Mouse (Mus musculus): ENCODE data around the gene Dnajc5g. TPM values are rescaled to one million over a fixed set of nuclear protein-coding genes. Genes with fewer than 3 reads are reported as not detected.

Gene Dnajc5g
- total and polyA plus RNA-seq, 2 experiments from 2014 or later, result not detected

DNA sequence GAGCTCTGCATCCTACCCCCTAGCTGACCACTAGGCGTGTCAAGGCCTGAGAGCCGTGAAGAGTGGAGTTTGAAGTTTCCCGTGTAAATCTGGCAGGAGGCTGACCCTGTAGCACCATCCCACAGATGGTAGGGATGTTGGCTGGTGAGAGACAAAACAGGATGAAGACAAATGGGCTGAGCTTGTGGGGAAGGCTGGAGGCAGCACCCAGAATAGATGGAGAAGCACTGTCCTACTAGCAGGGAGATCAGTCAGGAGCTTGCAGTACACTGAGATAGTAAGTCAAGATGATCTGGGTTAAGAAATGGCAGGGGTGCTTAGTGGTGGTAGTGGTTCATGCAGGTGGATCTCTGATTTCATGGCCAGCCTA, 25.3 kb upstream of the Dnajc5g start:
- no peaks in the 10 kb centered on the region for H3K27me3 ChIP-seq (ENCODE audit: insufficient read depth, low read length)
- ATAC-seq (no peak), DNase-seq (ENCODE audit: low spot score) (no peak)
- no peaks in the 10 kb centered on the region for H3K9me3 ChIP-seq (ENCODE audit: low read length)
- H3K4me1 ChIP-seq (ENCODE audit: insufficient read depth, low read length), result no peaks in the 10 kb centered on the region
- H3K9ac ChIP-seq (replicated peaks; ENCODE audit: low read length), result no peak overlapping the region
- H3K27ac ChIP-seq, result no peak overlapping the region
- 63% methylated on average over 3 of the region's 3 CpGs for WGBS
- H3K36me3 ChIP-seq (ENCODE audit: insufficient read depth, low read length), result peaks cover 31% of the 10 kb centered on the region
- TF ChIP-seq CTCF (IDR thresholded peaks at IDR 0.05; ENCODE audit: low read depth), result 0 out of 2 replicates have a peak, but pooled peaks have one; percentile 5
- H3K4me2 ChIP-seq (ENCODE audit: low read depth, low read length), result no peak overlapping the region
- no peak overlapping the region for H3K4me3 ChIP-seq (ENCODE audit: low read length)

DNA sequence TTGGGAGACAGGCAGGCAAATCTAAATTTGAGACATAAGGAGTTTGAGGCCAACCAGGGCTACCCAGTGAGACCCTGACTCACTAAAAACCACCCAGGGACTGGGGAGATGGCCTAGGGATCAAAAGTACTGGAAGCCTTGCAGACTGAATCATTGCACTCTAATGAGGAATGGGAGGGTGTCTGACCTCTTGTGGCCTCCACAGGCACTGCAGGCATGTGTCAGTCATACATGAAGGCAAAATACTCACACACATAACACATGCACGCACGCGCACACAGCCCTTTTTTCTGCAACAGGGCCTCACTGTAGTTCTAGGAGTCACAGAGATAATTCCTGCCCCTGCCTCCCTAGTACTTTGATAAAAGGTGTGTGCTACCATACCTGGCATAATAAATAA, 24.7 kb upstream of the Dnajc5g start:
- 85% methylated on average over 3 of the region's 3 CpGs for WGBS
- Histone ChIP-seq H3K27me3 (ENCODE audit: insufficient read depth, low read length) (no peaks in the 10 kb centered on the region), H3K27ac (no peak overlapping the region), H3K9me3 (ENCODE audit: low read length) (no peaks in the 10 kb centered on the region), H3K4me1 (ENCODE audit: insufficient read depth, low read length) (no peaks in the 10 kb centered on the region), H3K9ac (replicated peaks; ENCODE audit: low read length) (no peak overlapping the region), H3K4me3 (ENCODE audit: low read length) (no peak overlapping the region), H3K36me3 (ENCODE audit: insufficient read depth, low read length) (peaks cover 26% of the 10 kb centered on the region), H3K4me2 (ENCODE audit: low read depth, low read length) (no peak overlapping the region)
- DNase-seq (ENCODE audit: low spot score), result peak; percentile 58
- no peak for ATAC-seq
- peak; percentile 79 for TF ChIP-seq CTCF (IDR thresholded peaks at IDR 0.05; ENCODE audit: low read depth)

DNA sequence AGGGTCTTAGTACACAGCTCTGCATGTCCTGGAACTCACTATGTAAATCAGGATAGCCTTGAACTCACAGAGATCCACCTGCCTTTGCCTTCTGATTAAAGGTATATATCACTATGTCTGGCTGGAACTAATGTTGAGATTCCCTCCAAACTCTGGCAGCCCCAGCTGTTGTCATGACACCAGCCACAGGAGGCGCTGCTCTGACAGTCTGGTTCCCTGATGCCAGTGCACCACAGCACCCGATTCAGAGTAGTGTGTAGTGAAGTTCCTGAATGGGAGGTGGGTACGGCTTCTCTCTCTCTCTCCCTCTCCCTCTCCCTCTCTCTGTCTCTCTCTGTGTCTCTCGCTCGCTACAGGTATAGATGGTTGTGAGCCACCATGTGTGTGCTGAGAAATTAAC, 23.7 kb upstream of the Dnajc5g start:
- no peaks in the 10 kb centered on the region for H3K27me3 ChIP-seq (ENCODE audit: insufficient read depth, low read length)
- no peak overlapping the region for H3K9ac ChIP-seq (replicated peaks; ENCODE audit: low read length)
- H3K9me3 ChIP-seq (ENCODE audit: low read length), result no peaks in the 10 kb centered on the region
- WGBS, result 12% methylated on average over 5 of the region's 5 CpGs
- H3K4me3 ChIP-seq (ENCODE audit: low read length), result no peak overlapping the region
- H3K36me3 ChIP-seq (ENCODE audit: insufficient read depth, low read length), result peaks cover 17% of the 10 kb centered on the region
- no peaks in the 10 kb centered on the region for H3K4me1 ChIP-seq (ENCODE audit: insufficient read depth, low read length)
- TF ChIP-seq CTCF (IDR thresholded peaks at IDR 0.05; ENCODE audit: low read depth), result peak; percentile 81
- peak; percentile 76 for DNase-seq (ENCODE audit: low spot score)
- no peak overlapping the region for H3K4me2 ChIP-seq (ENCODE audit: low read depth, low read length)
- ATAC-seq, result peak; percentile 68
- no peak overlapping the region for H3K27ac ChIP-seq

DNA sequence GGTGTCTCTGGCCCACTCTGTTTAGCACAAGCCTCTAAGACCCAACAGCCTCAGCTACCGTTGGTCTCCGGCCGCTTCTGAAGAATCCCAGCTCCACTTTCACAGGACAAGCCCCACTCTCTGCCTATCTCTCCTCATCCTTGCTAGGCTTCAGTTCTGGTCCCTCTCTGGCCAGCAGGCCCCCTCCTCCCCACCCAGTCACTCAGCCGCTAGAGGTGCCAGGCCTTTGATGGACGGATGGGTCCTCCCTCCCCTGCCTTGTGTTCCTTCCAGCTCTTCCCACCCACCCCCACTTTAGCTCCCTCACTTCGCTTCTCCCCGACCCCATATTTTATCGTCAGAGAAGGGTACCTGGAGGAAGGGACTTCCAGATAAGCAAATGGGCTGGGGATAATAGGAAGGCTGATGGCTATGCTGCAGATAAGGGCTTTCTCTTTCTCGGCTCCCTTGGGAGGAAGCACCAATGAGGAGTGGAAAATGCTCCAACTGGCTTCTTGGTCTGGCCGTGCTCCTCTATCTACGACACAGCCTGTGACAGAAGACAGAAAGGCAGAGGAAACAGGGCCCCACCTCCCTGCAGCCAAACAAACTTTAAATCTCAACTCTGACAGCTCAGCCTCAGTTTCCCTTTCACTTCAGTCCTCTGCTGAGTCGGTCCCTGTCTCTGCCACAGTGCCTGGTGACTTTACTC, 23.0 kb upstream of the Dnajc5g start:
- TF ChIP-seq CTCF (IDR thresholded peaks at IDR 0.05; ENCODE audit: low read depth), result no peak
- Histone ChIP-seq H3K4me1 (ENCODE audit: insufficient read depth, low read length) (no peaks in the 10 kb centered on the region), H3K4me3 (ENCODE audit: low read length) (no peak overlapping the region), H3K36me3 (ENCODE audit: insufficient read depth, low read length) (peaks cover 11% of the 10 kb centered on the region), H3K9me3 (ENCODE audit: low read length) (no peaks in the 10 kb centered on the region), H3K9ac (replicated peaks; ENCODE audit: low read length) (no peak overlapping the region), H3K27ac (no peak overlapping the region), H3K4me2 (ENCODE audit: low read depth, low read length) (no peak overlapping the region), H3K27me3 (ENCODE audit: insufficient read depth, low read length) (no peaks in the 10 kb centered on the region)
- DNase-seq (ENCODE audit: low spot score) (no peak), ATAC-seq (no peak)
- WGBS, result 36% methylated on average over 12 of the region's 12 CpGs

DNA sequence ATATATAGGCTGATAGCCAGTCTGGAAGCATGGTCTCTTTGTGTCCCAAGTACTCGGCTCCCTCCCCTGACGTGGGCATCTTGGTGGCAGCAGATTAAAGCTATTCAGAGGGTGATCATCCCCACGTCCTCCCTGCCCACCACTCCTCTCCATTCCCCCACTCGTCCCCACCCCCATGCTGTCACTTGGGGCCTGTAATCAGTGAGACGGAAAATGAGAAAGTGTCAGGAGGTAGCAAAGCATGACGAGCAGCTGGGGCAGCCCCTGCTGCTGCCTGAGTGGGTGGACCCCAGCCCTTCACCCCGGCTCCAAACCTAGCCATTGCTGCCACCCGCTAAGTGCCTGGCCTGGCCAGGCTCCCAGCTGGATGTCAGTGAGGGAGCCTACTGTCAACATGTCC, 22.1 kb upstream of the Dnajc5g start:
- ATAC-seq (peak; percentile 50), DNase-seq (ENCODE audit: low spot score) (peak; percentile 32)
- H3K9ac ChIP-seq (replicated peaks; ENCODE audit: low read length), result no peak overlapping the region
- no peak overlapping the region for H3K4me3 ChIP-seq (ENCODE audit: low read length)
- H3K4me1 ChIP-seq (ENCODE audit: insufficient read depth, low read length), result no peaks in the 10 kb centered on the region
- H3K9me3 ChIP-seq (ENCODE audit: low read length), result no peaks in the 10 kb centered on the region
- no peak overlapping the region for H3K4me2 ChIP-seq (ENCODE audit: low read depth, low read length)
- peaks cover 2% of the 10 kb centered on the region; the same call in 1 of the 2 replicates for H3K36me3 ChIP-seq (ENCODE audit: insufficient read depth, low read length)
- H3K27ac ChIP-seq, result no peak overlapping the region
- no peaks in the 10 kb centered on the region for H3K27me3 ChIP-seq (ENCODE audit: insufficient read depth, low read length)
- 4% methylated on average over 8 of the region's 8 CpGs for WGBS
- no peak for TF ChIP-seq CTCF (IDR thresholded peaks at IDR 0.05; ENCODE audit: low read depth)

DNA sequence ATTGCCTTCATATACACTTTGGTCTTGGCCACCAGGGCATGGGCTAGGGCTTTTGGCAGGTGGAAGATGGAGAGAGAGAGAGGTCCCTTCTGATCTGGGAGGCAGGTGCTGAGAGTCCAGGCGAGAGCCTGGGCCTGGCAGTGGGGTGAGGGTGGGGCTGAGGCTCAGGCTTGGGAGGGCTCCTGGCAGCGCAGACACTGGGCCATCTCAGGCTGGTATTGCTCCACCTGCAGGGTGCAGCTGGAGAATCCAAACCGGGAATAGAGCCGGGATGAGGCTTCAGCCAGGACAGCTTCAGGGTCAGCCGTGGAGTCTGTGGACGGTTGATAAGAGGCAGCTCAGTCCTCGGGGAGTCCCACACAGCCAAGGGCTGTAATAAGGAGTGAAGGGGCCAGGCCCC, 19.5 kb upstream of the Dnajc5g start:
- no peaks in the 10 kb centered on the region; the same call in 1 of the 2 replicates for H3K4me1 ChIP-seq (ENCODE audit: insufficient read depth, low read length)
- no peak overlapping the region for H3K9ac ChIP-seq (replicated peaks; ENCODE audit: low read length)
- ATAC-seq (no peak), DNase-seq (ENCODE audit: low spot score) (no peak)
- H3K27me3 ChIP-seq (ENCODE audit: insufficient read depth, low read length), result peaks cover 12% of the 10 kb centered on the region
- no peak overlapping the region for H3K4me2 ChIP-seq (ENCODE audit: low read depth, low read length)
- no peaks in the 10 kb centered on the region for H3K9me3 ChIP-seq (ENCODE audit: low read length)
- no peak overlapping the region for H3K27ac ChIP-seq
- peak; percentile 26; the same call in 1 of the 2 replicates for TF ChIP-seq CTCF (IDR thresholded peaks at IDR 0.05; ENCODE audit: low read depth)
- H3K36me3 ChIP-seq (ENCODE audit: insufficient read depth, low read length), result no peaks in the 10 kb centered on the region
- WGBS, result 18% methylated on average over 7 of the region's 7 CpGs
- H3K4me3 ChIP-seq (ENCODE audit: low read length), result no peak overlapping the region

DNA sequence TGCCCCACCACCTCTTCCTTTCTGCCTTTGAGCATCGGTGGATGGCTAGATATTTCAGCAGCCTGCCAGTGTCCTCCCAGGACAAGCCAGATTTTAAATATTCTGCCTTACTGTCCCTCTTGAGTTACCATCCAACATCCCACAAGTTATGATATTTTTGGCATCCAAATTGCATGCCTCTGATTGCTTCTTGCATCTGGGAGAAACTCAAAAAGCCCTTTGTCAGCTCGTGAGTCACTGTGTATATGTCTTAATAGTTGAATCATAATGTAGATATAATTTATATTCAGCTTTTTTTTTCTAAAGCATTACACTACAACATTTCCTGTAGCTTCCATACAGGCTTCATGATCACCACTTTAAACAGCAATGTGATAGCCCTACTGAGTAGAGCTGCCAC, 19.0 kb upstream of the Dnajc5g start:
- H3K9me3 ChIP-seq (ENCODE audit: low read length), result no peaks in the 10 kb centered on the region
- DNase-seq (ENCODE audit: low spot score) (no peak), ATAC-seq (no peak)
- no peaks in the 10 kb centered on the region; the same call in 1 of the 2 replicates for H3K4me1 ChIP-seq (ENCODE audit: insufficient read depth, low read length)
- H3K36me3 ChIP-seq (ENCODE audit: insufficient read depth, low read length), result no peaks in the 10 kb centered on the region
- no peak overlapping the region for H3K27ac ChIP-seq
- no peak overlapping the region for H3K4me2 ChIP-seq (ENCODE audit: low read depth, low read length)
- H3K9ac ChIP-seq (replicated peaks; ENCODE audit: low read length), result no peak overlapping the region
- WGBS, result 65% methylated on average over 2 of the region's 2 CpGs
- H3K27me3 ChIP-seq (ENCODE audit: insufficient read depth, low read length), result peaks cover 17% of the 10 kb centered on the region
- no peak overlapping the region for H3K4me3 ChIP-seq (ENCODE audit: low read length)
- TF ChIP-seq CTCF (IDR thresholded peaks at IDR 0.05; ENCODE audit: low read depth), result no peak

Measured in hindbrain, postnatal 0 days (tissue).